Mouse (Mus musculus) mammary gland, adult 2 months (tissue): ENCODE measurements around the gene Syncrip. TPM values are rescaled to one million over a fixed set of nuclear protein-coding genes. Genes with fewer than 3 reads are reported as not detected.

Source experiments
- polyA plus RNA-seq: library from polyadenylated mRNA; depleted of rRNA; stranded (reverse); fragments of >200 nt; gene quantifications from 2 replicates; pipeline ENCODE4 v1.2.3, GENCODE M21; 2012; ENCODE audit warnings: low replicate concordance; rRNA removed

Gene Syncrip
- polyA plus RNA-seq: 2.1 and 3.7 TPM in 2 replicates

DNA sequence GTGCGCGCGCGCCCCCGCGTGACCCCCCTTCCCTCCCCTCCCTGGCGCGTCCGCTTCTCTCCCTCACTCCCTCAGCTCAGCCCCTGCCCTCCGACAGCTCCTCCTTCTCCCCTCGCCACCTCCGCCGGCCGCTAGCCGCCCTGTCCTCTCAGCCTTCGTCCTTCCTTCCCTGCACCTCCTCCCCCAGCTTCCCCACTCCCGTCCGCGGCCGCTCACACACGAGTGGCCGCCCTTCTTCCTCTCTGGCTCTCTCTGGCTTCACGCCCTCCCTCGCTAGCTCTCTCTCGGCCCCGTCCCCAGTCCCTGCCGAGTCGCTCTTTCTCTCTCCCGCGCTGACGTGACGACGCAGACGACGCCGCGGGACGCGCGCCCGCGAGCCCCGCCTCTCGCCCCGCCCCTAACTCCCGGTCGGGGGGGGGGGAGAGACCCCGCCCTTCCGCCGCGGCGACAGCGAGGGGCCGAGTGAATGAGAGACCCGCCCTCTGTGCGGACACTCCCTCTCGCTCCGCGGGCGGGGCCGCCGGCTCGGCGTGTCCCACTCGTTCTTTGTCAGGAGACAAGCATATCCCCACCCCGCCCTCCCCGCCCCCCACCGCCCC is at the start of gene Syncrip:
Gene Syncrip, minus strand, starts transcription at position 345 of the 599 bp plus-strand sequence.

DNA sequence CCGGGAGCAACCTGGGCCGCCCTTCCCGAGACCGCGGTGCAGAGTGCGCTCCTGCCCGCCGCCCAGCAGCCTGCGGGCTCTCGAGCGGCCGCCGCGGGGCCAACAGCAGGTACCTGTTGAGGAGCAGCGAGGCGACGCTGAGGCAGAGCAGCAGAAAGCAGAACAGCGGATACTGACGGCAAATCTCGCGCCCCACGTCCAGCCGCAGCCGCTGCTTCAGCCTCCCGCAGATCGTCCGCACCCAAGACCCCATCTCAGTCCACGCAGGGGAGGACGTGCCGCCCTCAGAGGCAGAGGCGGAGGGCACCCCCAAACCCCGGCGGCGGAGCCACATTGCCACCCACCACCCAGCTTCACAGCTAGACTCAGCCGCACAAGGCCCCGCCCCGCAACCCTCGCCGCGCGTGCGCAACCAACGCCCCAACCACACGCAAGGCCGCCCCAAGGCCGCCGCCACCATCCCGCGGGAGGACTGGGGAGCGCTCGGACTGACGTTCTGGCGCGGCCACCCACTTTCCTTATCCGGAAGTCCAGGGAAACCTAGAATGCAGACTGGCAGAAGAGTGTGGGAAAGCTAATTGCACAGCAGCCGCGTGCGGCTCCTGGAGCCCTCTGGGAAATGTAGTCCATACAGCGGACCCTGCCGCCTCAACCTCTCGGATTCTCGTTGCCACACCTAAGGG is 43.7 kb downstream of the Syncrip start, which contains the start of gene Snx14:
Gene Snx14, minus strand, starts transcription at position 404 of the 683 bp plus-strand sequence.

Other genes with a start within 250 kb of the Syncrip start
- gene Nt5e, start 155.4 kb downstream of the Syncrip start, polyA plus RNA-seq: 5.1 and 6.0 TPM in 2 replicates
- gene Snx14, start 43.6 kb downstream of the Syncrip start, polyA plus RNA-seq: 13.1 and 13.4 TPM in 2 replicates
- gene Gm20537, start 26.0 kb downstream of the Syncrip start, polyA plus RNA-seq: not detected in 2 replicates
- 3.2 and 7.1 TPM in 2 replicates for gene Zfp949, start 65.4 kb upstream of the Syncrip start, polyA plus RNA-seq
- gene Trim43a, start 98.3 kb upstream of the Syncrip start, polyA plus RNA-seq: 0.13 TPM in 1 of 2 replicates, not detected in the other
- gene Mthfsl, start 237.7 kb upstream of the Syncrip start, polyA plus RNA-seq: 13.3 and 19.5 TPM in 2 replicates
- 4.0 and 6.6 TPM in 2 replicates for gene Bcl2a1d, start 249.3 kb upstream of the Syncrip start, polyA plus RNA-seq